Mouse (Mus musculus): ENCODE results near the gene Pinlyp.

Gene Pinlyp

DNA sequence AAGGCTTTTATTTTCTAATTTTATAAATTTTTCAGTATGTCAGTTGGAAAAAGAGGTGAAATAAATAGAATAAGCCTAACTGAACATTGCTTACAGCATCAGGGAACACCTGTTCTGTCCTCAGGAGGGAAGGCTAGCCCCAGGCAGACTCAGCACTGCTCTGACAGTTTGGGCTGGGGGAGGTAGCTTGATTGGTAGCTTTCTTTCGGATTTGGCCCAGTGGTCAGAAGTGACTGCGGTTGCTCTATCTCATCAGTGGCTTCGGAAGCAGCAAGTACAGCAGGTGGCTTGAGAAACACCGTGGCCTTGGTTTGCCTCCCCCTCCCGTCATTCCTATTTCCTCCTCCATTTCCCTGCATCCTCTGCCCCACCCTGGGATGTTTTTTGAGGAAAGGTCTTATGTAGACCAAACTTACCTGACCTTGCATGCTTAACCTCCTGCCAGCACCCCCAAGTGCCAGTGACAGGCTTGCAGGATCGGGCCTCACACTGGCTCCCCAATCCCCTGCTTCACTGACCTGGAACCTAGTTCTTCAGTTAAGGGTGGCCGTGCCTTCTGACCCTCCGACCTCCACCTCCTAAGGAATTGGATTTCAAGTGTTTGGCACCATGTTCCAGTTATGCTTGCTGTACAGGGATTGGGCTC is 17.4 kb upstream of the Pinlyp start:
- DNase-seq (ENCODE audit: low spot score in 2 of 2) = no peak

DNA sequence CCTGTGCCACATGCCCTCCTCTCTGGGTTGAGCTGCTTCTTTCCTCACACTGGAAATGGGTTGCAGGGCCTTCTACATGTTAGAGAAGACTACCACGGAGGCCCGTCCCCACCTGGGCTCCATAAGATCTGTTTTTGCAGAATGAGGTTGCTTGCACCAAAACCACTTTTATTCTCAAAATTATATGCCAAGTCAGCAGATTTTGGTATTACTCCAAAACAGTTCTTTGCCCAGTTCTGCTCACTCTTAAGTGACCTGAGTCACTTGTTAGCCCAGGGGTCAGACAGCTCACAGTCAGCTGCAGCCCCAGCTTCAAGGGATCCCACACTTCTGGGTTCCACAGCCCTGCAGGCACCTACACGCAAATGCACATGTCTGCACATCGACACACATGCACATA is 15.5 kb upstream of the Pinlyp start:
- DNase-seq (ENCODE audit: low spot score in 2 of 2) = no peak

DNA sequence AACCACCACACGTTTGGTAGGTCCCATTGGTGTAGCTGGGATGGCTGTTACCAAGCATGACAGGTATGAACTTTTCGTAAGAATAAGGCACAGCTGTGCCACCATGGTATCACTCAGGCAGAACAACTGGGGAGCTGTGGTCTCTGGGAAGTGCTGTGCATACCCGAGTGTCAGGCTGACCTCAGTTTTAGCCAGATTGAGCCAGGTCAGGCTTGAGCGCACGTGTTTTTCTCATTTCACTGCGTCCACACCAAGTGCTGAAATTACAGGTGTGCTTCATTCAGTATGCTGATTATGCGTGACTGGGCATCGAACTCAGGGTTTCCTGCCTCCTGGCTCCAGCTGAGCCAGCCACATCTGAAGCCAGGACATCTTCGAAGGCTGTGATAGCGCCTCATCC is 9.9 kb upstream of the Pinlyp start:
- no peak for DNase-seq (ENCODE audit: low spot score in 2 of 2)

DNA sequence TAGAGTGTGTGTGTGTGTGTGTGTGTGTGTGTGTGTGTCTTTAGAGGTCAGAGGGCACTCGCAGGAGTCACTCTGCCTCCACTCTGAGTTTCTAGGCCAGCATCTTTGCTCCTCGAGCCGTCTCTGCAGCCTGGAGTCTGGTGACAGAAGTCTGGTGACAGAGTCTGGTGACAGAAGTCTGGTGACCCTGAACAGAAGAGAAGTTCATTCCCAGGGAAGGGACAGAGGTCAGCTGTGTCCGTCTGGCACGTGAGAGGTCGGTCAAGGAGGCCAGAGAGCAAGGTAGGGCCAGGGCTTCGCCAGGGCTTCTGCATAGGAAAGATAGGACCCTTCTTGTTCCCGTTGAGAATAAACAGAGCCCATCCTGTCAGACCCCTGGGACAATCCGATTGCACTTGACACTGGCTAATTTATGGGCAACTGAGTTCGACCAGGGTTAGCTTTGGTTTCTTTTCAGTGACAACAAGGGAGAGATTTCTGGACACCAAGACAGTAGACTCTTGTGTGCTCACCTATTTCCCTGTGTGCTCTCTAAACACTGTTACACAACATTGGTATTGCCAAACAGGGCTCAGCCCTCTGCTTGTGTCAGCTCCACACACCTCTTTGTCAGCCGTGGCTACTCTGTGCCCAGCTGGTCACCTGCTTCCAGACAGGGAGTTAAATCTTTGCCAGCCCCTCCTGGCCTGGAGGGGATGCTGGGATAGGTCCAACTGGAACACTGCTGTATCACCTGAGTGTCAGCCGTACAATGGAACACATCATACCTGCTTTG is 6.3 kb upstream of the Pinlyp start:
- DNase-seq (ENCODE audit: low spot score in 2 of 2) = no peak

DNA sequence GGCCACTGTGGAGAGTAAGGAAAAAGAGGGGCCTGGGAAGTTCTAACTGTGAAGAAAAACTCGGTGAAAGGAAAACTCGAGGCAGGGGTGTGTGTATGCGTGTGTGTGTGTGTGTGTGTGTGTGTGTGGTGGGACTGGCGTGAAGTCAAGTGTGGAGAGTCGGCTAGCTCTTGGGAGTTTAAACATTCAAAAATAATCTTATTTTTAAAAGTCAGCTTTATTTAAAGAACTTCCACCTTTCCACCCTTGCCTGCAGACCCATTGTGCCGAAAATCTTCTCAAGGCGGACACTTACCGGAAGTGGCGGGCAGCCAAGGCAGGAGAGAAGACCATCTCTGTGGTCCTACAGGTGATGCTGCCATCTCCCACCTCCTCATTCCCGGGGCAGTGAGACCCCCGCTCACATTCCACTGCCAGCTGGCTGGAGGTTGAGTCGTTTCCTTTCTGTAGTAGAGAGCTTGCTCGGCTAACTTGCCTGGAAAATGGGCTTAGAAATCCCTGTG is 1.7 kb upstream of the Pinlyp start:
- DNase-seq (ENCODE audit: low spot score in 2 of 2) = no peak

DNA sequence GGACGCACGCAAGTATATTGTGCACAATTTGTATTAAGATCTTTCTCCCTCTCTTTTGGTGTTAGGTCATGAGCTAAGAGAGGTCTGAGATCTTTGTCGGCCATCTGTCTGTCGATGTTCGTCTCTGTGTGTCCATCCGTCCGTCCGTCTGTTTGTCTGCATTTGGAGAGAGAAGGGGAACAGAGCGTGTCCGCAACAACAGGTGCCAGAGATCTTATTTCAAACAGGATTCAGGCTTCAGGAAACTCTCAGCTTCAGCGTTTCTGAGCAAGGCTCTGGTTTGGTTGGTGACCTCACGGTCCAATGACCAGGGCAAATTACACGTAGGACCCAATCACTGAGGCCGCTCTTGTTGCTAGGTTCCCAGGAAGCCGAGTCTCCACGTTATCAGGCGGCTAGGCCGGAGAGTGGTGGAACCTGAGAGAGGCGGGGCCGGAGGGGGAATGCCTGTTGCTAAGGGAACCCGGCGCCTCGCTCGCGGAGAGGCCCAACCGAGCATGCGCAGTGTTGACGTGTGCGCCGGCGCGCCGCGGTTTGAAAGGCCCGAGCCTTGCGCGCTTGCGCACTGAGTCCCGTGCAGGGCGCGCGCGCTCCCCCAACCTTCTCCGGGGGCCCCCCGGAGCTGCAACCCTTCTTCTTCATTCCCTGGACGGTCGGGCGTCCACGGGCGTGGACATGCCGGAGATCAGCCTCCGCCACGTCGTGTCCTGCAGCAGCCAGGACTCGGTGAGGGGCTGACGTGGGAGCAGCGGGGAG is 894 bp upstream of the Pinlyp start:
- DNase-seq (ENCODE audit: low spot score in 2 of 2) = peak; percentile 99

DNA sequence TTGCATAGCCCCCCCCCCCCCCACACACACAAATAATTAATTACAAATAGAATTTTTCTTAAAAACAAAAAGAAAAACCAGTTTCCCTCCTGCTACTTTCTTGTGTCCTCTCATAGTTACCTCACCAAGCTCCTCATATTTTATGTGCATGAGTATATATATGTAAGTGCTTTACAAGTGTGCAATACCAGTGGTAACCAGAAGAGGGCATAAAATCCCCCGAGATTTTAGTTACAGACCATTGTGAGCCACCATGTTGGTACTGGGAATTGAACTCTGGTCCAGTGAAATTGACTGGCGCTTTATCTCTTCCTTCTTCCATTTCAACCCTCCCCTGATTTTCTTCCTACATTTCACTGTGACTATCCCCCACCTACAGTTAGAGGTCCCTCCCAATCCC is 1.4 kb downstream of the Pinlyp start:
- DNase-seq (ENCODE audit: low spot score in 2 of 2) = no peak

DNA sequence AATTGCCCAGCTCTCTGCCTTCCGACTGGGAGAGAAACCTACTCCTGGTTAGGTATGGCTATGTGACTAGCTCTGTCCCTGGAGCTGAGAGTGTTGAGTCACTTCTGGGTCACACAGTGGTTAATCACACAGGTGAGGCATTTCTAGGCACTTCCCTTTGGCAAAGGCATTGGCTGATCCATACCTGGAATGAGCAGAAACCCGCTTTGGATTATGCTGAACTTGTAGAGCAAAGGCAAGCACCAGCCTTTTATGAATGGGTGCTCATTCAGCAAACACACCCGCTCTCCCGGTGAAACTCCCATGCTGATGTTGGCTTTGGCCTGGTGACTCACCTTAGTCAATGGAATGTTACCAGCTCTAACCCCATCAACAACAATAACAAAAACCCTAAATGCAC is 6.2 kb downstream of the Pinlyp start:
- no peak for DNase-seq (ENCODE audit: low spot score in 2 of 2)

DNA sequence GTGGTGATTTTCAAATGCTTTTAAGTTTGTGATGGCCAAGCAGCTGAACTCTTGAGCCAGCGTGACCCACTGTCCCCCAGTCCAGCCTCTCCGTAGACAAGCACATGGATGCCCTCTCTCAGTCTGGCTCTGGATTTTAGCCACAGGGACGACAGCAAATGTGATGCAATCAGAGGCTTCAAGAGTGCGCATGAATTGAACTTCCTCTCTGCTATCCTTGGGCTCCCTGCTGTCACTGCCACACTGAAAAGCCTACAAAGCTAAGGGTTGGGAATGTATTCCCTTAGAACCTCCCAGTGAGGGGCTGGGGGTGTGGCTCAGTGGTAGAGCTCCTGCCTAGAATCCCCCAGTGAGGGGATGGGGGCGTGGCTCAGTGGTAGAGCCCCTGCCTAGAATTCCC is 7.2 kb downstream of the Pinlyp start:
- DNase-seq (ENCODE audit: low spot score in 2 of 2) = no peak

DNA sequence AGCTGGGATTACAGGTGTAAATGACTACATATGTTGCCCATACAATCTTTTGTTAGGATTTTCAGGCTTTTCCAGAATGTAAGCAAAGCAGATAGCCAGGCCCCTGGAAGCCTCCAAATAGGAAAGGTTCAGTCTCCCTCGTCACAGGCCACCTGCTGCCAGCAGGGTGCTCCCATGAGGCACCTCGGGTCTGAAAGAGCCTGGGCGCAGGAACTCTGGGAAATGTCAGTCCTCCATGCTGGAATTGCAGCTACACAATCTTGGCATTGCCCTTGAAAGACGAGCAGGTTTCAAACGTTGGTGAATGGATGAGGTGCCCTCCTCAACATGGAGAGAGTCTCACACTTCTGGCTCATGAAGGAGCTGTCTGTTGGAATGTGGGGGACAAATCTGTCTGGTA is 7.8 kb downstream of the Pinlyp start:
- no peak for DNase-seq (ENCODE audit: low spot score in 2 of 2)

DNA sequence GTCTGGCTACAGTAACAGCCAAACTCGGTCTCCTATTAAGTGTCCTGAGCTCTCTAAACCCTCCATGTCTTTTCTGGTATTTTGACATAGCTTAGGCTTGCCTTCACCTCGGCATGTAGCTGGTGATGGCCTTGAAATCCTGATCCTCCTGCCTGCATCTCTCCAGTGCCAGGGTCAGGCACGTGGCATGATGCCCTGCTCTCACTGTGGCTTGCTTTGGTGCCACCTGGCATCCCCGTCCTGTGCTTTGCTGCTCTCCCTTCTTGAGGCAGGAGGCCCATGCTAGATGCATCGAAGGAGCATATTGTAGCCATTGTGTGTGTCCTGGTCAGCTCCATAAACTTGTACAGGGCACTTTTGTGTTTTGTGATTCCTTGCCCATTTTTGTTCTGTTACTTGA is 8.3 kb downstream of the Pinlyp start:
- no peak for DNase-seq (ENCODE audit: low spot score in 2 of 2)

DNA sequence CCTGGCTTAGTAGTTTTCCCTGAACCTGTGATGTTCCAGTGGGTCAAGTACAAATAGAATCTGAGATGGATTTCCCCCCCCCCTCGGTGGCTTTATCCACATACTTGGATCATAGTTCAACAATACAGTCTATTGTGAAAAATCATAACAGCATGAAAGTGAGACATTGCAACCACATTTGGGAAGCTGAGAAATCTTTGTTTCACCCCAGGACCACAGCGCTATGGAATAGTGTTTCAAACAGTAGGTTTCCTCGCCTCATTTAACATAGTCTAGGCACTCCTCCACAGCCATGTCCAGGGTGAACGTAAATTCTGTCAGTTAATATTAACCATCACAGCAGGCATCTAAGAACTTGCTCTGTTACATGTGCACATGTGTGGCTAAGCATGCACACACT is 8.8 kb downstream of the Pinlyp start:
- no peak for DNase-seq (ENCODE audit: low spot score in 2 of 2)

DNA sequence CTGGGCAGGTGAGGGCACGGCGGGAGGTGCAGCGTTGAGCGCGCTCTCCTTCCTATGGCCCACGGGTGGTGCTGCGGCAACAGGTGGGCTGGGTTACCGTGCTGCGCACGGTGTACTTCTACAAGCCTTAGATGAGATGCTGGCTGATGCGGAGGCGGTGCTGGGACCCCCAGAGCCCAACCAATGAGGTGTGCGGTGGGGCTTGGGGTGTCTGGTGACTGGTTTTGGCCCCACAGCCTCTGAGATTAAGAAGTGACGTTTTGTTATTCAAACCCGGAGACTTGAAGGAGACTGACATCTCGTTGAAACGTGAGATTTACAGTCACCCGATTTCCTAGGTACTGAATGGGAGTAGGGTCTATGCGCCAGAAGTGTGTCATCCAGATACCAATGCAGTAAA is 11.6 kb downstream of the Pinlyp start:
- no peak for DNase-seq (ENCODE audit: low spot score in 2 of 2)

DNA sequence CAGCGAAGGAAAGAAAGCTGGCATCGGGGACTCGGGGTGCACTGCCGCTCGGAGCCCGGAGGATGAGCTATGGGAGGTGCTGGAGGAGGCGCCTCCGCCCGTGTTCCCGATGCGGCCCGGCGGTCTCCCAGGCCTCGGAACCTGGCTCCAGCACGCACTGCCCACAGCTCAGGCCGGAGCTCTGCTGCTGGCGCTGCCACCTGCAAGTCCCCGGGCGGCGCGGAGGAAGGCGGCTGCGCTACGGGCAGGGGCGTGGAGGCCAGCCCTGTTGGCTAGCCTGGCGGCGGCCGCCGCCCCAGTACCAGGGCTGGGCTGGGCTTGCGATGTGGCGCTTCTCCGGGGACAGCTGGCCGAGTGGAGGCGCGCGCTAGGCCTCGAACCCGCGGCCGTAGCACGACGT is 12.1 kb downstream of the Pinlyp start:
- no peak for DNase-seq (ENCODE audit: low spot score in 2 of 2)

DNA sequence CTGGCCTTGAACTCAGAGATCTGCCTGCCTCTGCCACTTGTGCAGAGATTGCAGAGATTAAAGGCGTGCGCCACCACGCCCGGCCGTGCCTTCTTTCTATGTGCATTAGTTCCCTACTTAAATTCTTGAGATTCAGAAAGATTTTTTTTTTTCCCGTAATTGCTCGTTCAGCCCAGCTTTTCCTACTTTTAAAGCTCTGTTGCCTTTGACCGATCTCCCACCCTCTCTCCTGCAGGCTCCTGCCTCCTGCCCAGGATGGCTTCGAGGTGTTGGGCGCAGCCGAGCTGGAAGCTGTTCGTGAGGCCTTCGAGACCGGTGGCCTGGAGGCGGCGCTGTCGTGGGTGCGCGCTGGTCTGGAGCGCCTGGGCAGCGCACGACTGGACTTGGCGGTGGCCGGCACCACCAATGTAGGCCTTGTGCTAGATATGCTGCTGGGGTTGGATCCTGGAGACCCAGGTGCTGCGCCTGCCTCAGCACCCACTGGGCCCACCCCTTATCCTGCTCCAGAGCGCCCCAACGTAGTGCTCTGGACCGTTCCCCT is 12.8 kb downstream of the Pinlyp start:
- no peak for DNase-seq (ENCODE audit: low spot score in 2 of 2)

DNA sequence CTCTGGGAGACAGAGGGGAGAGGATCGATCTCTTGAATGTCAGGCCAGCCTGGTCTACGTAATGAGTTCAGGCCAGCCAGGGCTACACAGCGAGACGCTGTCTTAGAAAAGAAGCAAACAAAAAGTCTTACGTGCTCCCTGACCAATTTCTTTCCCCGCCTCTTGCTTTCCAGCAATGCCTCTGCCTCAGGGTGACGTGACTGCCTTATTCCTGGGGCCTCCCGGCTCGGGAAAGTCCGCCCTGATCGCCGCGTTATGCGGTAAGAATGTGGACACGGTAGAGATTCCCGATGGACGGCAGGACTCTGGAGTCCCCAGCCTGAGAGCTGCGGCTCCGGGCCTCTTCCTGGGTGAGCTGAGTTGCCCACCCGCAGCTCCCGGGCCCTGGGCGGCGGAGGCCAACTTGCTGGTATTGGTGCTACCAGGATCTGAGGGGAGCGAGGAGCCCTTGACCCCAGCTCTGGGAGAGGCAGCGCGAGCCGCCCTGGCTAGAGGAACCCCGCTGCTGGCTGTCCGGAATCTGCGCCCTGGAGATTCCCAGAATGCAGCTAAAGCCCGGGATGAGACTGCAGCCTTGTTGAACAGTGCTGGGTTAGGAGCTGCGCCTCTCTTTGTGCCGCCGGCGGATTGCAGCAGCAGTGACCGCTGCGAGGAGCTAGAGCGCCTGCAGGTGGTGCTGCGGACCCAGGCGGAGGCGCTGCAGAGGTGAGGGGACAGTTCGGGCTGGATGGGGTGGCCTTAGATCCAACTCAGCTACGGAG is 14.5 kb downstream of the Pinlyp start:
- peak; percentile 51 to 74 for DNase-seq (ENCODE audit: low spot score in 2 of 2)

DNA sequence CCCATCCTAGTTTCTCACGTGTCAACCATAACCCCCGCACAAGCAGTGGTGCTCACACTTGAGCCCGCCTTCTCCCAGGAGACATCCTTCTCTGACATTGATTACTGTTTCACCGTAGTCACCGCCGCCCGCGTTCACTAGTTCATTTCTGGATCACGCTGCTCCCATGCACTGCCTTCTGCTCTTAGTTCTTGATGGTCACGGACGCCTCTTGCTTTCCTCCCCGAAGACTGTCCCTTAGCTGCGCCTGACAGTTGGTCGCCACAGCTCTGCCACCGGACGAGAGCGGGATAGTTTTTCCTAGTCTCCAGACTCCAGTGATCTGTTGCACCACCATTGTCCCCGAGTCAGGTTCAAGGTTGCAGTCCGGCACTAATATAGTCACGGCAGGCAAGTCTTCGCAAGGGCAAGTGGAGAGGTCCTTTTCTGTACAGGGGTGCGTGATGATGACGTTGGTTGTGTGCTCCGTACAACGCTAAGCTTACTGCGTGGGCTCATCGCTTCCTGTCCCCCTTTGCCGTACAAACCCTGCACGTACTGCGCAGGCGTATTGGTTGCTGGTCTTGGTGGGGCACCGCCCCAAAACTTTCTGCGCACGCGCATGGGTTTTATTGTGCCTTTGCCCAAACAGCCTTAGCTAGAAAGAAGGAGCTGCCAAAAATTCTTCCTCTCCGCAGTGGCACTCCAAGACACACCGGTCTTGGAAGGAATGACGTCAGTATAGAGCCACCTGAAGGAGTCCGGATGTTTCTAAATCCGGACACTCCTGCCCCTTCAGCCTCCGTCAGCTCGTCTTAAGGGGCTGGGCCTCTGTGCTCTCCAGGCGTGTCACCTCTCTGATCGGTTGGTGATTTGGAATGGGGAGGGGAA is 15.6 kb downstream of the Pinlyp start, which contains the start of gene Irgq:
TSS of gene Irgq (plus strand) at position 628 of the 870 bp plus-strand sequence.
- DNase-seq (ENCODE audit: low spot score in 2 of 2) = peak; percentile 98 to 99

DNA sequence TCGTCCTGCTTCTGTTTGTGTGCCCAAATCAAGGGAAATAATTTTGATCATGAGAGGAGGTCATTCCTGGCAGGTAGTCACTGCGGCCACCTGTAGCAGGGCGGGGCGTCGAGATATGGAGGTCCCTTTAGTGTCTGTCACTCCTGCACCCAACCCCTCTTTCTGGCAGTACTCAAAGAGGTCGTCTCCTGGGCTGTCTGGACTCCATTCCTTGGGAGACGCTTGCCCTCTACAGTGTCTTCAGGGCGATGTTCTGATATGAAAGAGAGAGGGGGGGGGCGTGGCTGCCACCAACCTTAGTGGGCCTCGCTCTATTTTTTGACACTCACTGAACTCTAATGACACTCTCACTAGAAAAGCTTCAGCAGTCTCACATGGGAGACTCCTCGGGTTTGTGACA is 16.3 kb downstream of the Pinlyp start:
- no peak for DNase-seq (ENCODE audit: low spot score in 2 of 2)

DNA sequence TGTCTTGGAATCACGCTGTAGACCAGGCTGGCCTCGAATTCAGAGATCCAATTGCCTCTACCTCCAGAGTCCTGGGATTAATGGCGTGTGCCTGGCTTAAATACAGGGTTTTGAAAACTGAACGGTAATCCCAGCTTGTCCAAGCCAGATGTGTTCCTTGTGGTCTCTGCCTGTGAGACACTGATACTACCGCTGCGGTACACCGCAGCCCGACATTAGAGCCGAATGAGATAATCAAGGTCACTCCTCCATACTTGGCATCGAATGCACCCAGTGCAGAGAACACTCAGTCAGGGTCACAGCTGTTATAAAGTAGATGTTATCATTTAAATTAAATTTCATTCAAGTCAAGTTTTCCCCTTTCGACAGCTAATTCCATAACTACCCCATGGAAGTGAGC is 17.1 kb downstream of the Pinlyp start:
- no peak for DNase-seq (ENCODE audit: low spot score in 2 of 2)

DNA sequence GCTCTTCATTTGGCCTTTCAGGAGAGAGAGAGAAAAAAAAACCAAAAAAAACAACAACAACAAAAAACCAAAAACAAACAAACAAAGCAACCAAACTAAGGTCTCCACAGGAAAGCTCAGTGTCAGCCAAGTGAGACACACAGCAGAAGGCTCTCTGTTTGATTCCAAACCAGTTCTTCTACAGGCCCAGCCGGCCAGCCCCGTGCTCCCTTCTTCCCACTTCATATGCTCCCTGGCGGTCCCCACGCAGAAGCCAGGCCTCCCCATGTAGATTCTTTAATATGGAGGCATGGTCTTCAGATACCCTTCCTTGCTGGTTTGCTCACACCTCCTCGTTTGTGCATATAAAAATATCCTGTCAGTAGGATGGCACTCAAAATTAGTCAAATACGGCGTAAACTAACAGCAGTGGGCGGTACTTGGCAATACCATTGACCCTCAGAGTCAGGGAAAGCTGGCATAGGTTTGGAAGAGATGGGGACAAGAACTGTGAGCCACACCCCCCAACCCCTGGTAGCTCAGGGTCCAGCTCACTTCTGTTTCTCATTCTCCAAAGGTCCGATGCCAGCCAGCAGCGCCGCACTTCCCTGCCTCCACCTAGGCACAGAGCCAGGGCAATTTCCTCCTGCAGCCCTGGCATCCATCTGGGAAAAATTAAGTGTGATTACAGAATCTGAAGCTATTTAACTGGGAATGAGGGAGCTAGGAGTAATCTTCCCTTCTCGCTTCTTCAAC is 20.1 kb downstream of the Pinlyp start:
- no peak for DNase-seq (ENCODE audit: low spot score in 2 of 2)

Data from natural killer cell, adult 2 months (primary cell).